Mouse (Mus musculus) testis, adult 2 months (tissue): ENCODE measurements around the gene 1810043G02Rik.
"Not testable (repeated sequence)": the region's sequence is repeated elsewhere in the genome, so short reads cannot be mapped to it uniquely, and the experiment has no call there.

Source experiments
- CTCF ChIP-seq: fragments of 200-500 bp; IDR thresholded peaks from 2 replicates; pipeline ENCODE4 v1.5.1; 2012; ENCODE audit warnings: low read depth, mild to moderate bottlenecking, inconsistent platforms, low read length, moderate library complexity; ENCODE audit not compliant: control insufficient read depth, insufficient read depth, insufficient replicate concordance
- POLR2A ChIP-seq: fragments of 200-500 bp; IDR thresholded peaks from 2 replicates; pipeline ENCODE4 v1.6.1; 2012; ENCODE audit warnings: low read depth, mild to moderate bottlenecking, inconsistent platforms, low read length, moderate library complexity; ENCODE audit not compliant: control insufficient read depth

DNA sequence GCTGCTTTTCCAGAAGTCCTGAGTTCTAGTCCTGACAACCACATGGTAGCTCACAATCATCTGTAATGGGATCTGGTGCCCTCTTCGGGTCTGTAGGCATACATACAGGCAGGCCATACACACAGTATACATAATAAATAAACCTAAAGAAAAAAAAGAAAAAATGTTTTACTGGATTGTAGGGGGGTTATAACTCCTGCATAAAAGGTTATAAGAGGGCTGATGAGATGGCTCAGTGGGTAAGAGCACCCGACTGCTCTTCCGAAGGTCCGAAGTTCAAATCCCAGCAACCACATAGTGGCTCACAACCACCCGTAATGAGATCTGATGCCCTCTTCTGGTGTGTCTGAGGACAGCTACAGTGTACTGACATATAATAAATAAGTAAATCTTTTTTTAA lies 32.8 kb downstream of the 1810043G02Rik start:
- TF ChIP-seq CTCF, POLR2A: not testable (repeated sequence)
